Mouse (Mus musculus) C2C12 (cell line): ENCODE results near the gene Cyb5d1.

ENCODE experiments used
- CEBPB ChIP-seq: IDR thresholded peaks from one replicate; pipeline ENCODE4 v1.6.1; 2011; ENCODE audit warnings: low read depth, mild to moderate bottlenecking, control low read depth, moderate library complexity
- CTCF ChIP-seq: IDR thresholded peaks from one replicate; pipeline ENCODE4 v1.5.1; 2011; ENCODE audit not compliant: control insufficient read depth, insufficient read depth, insufficient read length
- MYOG ChIP-seq: IDR thresholded peaks from one replicate; pipeline ENCODE4 v1.6.1; 2011; ENCODE audit not compliant: control insufficient read depth, insufficient read length; ENCODE audit errors: extremely low read depth
- USF1 ChIP-seq: IDR thresholded peaks from one replicate; pipeline ENCODE4 v1.6.1; 2011; ENCODE audit warnings: low read depth, mild to moderate bottlenecking, control low read depth, moderate library complexity

- TF ChIP-seq CTCF = no peak
- TF ChIP-seq USF1 = no peak
- TF ChIP-seq MYOG = no peak
- TF ChIP-seq CEBPB = no peak
Observed at GRCm38 (mm10) chr11:69437291-69437690, 41.9 kb upstream of the Cyb5d1 start.
